Mouse (Mus musculus) lung, postnatal 0 days (tissue): ENCODE measurements around the gene Urm1.

Source experiments
- CTCF ChIP-seq: IDR thresholded peaks from 2 replicates; pipeline ENCODE4 v1.5.1; 2016; ENCODE audit warnings: antibody characterized with exemption, mild to moderate bottlenecking
- EP300 ChIP-seq: IDR thresholded peaks from 2 replicates; pipeline ENCODE4 v1.6.1; 2016; ENCODE audit warnings: antibody characterized with exemption, mild to moderate bottlenecking, control low read depth

DNA sequence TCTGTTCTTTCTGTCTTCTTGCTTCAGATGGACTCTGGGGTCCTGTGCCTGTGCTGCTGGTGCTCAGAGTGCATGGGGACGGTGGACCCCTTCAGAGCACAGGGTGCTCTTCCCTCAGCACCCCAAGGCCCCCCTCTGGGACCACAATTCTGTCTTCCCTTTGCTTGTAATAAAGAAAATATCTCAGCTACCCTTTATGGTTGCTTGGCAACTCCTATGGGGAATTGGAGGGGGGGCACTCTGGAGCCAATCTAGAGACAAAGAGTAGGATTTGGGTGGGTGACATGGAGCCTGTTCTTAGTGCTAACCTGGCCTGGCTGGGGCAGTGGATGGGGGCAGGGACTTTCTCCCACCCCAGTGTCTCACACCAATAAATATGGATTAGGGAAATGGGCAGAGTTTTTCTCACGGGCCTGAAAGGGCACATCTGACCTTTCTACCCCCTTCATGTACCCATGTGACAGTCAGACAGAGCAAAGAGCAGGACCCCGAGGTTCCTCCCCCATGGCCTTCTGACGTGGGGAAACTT lies 33.1 kb downstream of the Urm1 start:
- TF ChIP-seq EP300 = no peak
- no peak for TF ChIP-seq CTCF
